Mouse (Mus musculus) kidney, postnatal 0 days (tissue): ENCODE results near the gene Pbld2. TPM values are rescaled to one million over a fixed set of nuclear protein-coding genes. Genes with fewer than 3 reads are reported as not detected.

Experiments used
- ATAC-seq: fragments of 200-750 bp; cut with Nextera tagmentation; replicated peaks from 2 replicates; pipeline ENCODE4 v1.8.0; 2017; ENCODE audit warnings: low read depth, moderate number of reproducible peaks, moderate TSS enrichment, moderate library complexity; ENCODE audit not compliant: low FRiP score
- DNase-seq: peaks from one replicate; pipeline ENCODE4 v3.0.0-alpha.2; 2016; ENCODE audit warnings: low spot score
- H3K27ac ChIP-seq: fragments of 300-500 bp; sonication (generic); 2 replicates; pipeline ENCODE4 v1.5.1; 2014; ENCODE audit warnings: mild to moderate bottlenecking
- H3K27me3 ChIP-seq: fragments of 300-500 bp; sonication (generic); 2 replicates; pipeline ENCODE4 v1.6.1; 2014; ENCODE audit warnings: low read length, mixed read lengths; ENCODE audit not compliant: insufficient read depth
- H3K36me3 ChIP-seq: fragments of 300-500 bp; sonication (generic); 2 replicates; pipeline ENCODE4 v1.6.1; 2014; ENCODE audit warnings: low read length, mixed read lengths; ENCODE audit not compliant: insufficient read depth
- H3K4me1 ChIP-seq: fragments of 300-500 bp; sonication (generic); replicated peaks from 2 replicates; pipeline ENCODE4 v1.6.1; 2014; ENCODE audit warnings: antibody characterized with exemption, low read length, mixed read lengths; ENCODE audit not compliant: insufficient read depth
- H3K4me2 ChIP-seq: fragments of 300-500 bp; sonication (generic); 2 replicates; pipeline ENCODE4 v1.6.1; 2014; ENCODE audit warnings: mild to moderate bottlenecking, low read length, moderate library complexity, mixed read lengths
- H3K4me3 ChIP-seq: fragments of 300-500 bp; sonication (generic); replicated peaks from 2 replicates; pipeline ENCODE4 v1.5.1; 2014; ENCODE audit warnings: low read depth, low read length
- H3K9ac ChIP-seq: fragments of 300-500 bp; sonication (generic); 2 replicates; pipeline ENCODE4 v1.6.1; 2014; ENCODE audit warnings: low read depth, low read length
- H3K9me3 ChIP-seq: fragments of 300-500 bp; sonication (generic); replicated peaks from 2 replicates; pipeline ENCODE4 v1.6.1; 2016; ENCODE audit warnings: low read length, inconsistent platforms, mixed read lengths
- CTCF ChIP-seq: IDR thresholded peaks from 2 replicates; pipeline ENCODE4 v1.5.1; 2016; ENCODE audit warnings: antibody characterized with exemption, low read depth, mild to moderate bottlenecking, moderate library complexity
- WGBS: fragments of 180-500 bp; shearing (Covaris S2); extraction: QIAGEN DNeasy Blood & Tissue Kit; methylation state at CpG from one replicate; pipeline ENCODE4 v1.1.7; 2014; 5-methylcytosine and 5-hydroxymethylcytosine counted together
- polyA plus RNA-seq: library from polyadenylated mRNA; unstranded; fragments of >200 nt; fragmentation: Nextera tagmentation; extraction: Ambion mirVana; gene quantifications from 2 replicates; pipeline ENCODE4 v1.2.1, GENCODE M21; 2015

Pbld2 gene
- polyA plus RNA-seq, 1 experiment from 2014 or later = 11.6 TPM

DNA sequence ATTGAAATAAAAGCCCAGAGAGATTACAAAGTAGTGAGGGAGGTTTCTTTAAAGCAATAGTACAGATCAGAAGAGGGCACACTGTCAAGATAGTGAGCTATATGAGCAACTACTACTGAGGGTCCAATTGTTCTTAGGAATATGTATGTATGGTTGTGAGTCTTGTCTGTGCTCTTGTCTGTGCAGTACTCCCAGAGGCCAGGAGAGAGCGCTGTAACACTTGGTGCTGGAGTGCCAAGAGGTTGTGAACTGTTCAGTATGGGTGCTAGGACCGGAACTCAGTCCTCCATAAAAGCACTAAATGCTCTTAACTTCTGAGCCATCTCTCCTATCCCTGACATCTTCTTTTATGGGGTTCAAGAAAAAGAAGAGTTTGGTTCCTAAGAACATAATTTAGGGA is 30.5 kb downstream of the Pbld2 start:
- Histone ChIP-seq H3K4me1 (no peaks in the 10 kb centered on the region), H3K9ac (no peak overlapping the region), H3K4me3 (no peak overlapping the region), H3K27me3 (no peaks in the 10 kb centered on the region), H3K27ac (no peak overlapping the region), H3K4me2 (no peak overlapping the region), H3K9me3 (no peaks in the 10 kb centered on the region), H3K36me3 (no peaks in the 10 kb centered on the region)
- DNase-seq (no peak), ATAC-seq (no peak)
- WGBS = 81% methylated on average over 2 of the region's 2 CpGs
- peak; percentile 7; the same call in 1 of the 2 replicates for TF ChIP-seq CTCF

DNA sequence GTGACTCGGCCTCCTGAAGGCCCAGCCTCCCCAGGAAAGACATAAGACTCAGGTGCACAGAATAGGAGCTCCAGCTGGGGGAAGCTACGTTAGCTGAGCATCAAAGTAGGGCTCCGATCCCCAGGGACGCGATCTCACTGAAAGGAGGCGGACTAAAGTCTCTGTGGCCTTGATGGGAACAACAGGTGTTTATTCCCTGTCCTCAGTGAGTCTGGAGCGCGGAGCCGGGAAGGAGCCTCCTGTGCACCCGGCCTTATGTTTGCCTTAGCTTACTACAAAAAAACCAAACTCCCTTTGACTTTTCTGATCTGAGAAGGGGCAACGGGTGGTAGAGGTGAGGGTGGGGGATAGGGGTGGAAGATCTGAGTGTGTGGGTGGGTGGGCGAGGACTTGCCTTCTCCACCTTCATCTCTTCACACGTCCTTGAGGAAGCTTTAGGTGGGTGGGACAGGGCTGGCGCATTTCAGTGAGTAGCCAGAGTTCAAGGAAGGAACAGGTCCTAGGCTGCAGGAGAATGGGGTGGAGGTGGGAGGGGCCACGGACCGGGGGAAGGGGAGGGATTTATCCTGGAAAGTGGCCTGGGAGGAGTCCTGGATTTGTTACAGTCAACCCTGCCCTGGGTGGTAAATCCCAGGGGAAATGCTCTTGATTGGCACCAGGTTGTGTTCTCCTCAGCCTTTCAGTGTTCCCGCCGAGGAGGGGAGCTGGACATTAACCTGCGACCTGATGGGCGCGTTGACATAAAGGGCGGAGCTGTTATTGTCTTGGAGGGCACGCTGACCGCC is 33.0 kb downstream of the Pbld2 start:
- Histone ChIP-seq H3K27ac (no peak overlapping the region), H3K4me3 (no peak overlapping the region), H3K27me3 (no peaks in the 10 kb centered on the region), H3K36me3 (no peaks in the 10 kb centered on the region), H3K9me3 (no peaks in the 10 kb centered on the region), H3K4me2 (peak overlapping the region; percentile 22; the same call in 1 of the 2 replicates), H3K9ac (0 out of 2 replicates have a peak overlapping the region, but pooled peaks have one; percentile 14), H3K4me1 (no peaks in the 10 kb centered on the region)
- no peak for TF ChIP-seq CTCF
- 31% methylated on average over 24 of the region's 24 CpGs for WGBS
- DNase-seq = peak; percentile 24
- ATAC-seq = peak; percentile 51

DNA sequence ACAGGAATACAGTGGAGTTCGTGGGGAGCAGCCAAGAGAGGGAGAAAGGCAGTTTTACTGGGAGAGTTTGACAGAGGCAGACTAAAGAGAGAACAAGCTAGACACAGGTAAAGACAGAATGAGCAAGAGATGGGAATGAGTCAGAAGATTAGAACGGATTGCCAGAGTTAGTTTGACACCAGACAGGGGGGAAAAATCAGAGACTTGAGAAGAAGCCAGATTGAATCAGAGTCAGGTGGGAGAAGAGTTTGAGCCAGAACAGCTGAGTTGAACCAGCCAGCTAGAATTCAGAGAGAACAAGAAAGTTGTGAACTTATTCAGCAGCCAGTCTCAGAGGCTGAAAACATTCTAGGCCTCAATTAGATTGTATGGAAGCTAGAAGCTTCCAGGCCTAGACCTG is 35.7 kb downstream of the Pbld2 start, which contains the start of gene Pbld1:
Pbld1 (plus strand) TSS at position 301 of the 400 bp plus-strand sequence.
- no peak for TF ChIP-seq CTCF
- ATAC-seq (no peak), DNase-seq (no peak)
- Histone ChIP-seq H3K9me3 (no peaks in the 10 kb centered on the region), H3K27me3 (no peaks in the 10 kb centered on the region), H3K36me3 (no peaks in the 10 kb centered on the region), H3K4me3 (no peak within 1 kb of the TSS), H3K4me2 (no peak within 1 kb of the TSS), H3K9ac (no peak within 1 kb of the TSS), H3K27ac (peak within 1 kb of the TSS; percentile 52), H3K4me1 (no peaks in the 10 kb centered on the region)
- 83% methylated on average over 2 of the region's 2 CpGs for WGBS

DNA sequence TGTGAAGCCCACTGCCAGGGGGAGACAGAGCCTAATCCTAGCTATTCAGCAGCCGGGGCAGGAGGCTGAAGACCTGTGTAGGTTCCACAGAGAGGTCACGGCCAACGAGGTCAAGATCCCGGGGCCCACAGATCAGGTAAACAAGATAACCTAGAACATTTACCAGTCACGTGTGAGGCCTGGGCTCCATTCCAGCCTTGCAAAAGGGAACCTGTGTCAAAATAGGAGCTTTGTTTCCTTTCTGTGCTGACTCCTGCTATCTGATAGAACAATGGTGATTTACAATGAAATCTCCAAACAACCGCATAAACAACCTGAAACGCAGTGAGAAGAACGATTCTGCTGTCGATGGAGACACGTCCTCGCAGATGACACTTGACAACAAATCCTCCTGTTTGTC is 36.3 kb downstream of the Pbld2 start:
- 28% methylated on average over 11 of the region's 11 CpGs for WGBS
- no peaks in the 10 kb centered on the region for H3K9me3 ChIP-seq
- no peaks in the 10 kb centered on the region for H3K36me3 ChIP-seq
- no peaks in the 10 kb centered on the region for H3K27me3 ChIP-seq
- H3K4me1 ChIP-seq = no peaks in the 10 kb centered on the region
- peak overlapping the region; percentile 52; the same call in 1 of the 2 replicates for H3K27ac ChIP-seq
- DNase-seq (peak; percentile 9), ATAC-seq (no peak)
- no peak for TF ChIP-seq CTCF
- H3K4me2 ChIP-seq = no peak overlapping the region
- no peak overlapping the region for H3K4me3 ChIP-seq
- no peak overlapping the region for H3K9ac ChIP-seq

DNA sequence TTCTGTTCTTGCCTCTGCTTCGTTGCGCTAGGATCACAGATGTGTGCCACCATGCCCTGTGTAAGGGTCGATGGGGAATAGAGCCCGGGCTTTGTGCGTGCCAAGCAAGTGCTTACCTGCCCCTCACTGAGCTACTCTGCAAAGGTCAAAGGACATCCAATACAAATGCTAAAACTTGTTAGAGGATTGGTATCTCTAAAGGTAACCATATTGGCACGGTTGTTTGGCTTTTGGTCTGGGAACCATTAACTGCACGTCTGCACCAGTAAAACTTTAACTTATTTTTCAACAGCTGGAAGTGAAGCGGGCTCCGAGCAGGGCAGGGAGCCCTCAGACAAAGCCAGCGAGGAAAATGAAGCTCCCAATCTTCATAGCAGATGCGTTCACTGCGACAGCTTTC is 37.2 kb downstream of the Pbld2 start:
- Histone ChIP-seq H3K4me3 (no peak overlapping the region), H3K27ac (peak overlapping the region; percentile 47; the same call in 1 of the 2 replicates), H3K4me1 (no peaks in the 10 kb centered on the region), H3K36me3 (no peaks in the 10 kb centered on the region), H3K9me3 (no peaks in the 10 kb centered on the region), H3K4me2 (no peak overlapping the region; the same call in 1 of the 2 replicates), H3K27me3 (no peaks in the 10 kb centered on the region), H3K9ac (no peak overlapping the region)
- TF ChIP-seq CTCF = no peak
- DNase-seq (no peak), ATAC-seq (no peak)
- 59% methylated on average over 12 of the region's 12 CpGs for WGBS

DNA sequence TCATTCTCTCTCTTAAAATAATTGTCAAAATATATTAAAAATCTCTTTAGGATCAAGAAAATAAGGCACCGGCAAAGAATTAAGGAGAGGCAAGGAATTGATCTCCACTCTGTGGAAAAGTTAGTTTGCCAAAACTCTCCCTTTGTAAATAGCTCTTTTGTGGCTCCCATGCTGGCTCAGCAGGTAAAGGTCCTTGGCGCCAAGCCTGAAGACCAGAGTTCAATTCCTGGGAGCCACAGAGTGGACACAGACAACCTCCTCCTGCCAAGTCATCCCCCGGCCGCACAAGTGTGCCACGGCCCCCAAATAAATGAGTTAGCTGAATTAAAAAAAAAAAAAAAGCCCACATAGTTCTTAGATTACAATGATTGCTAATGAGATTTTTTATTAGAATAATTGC is 38.6 kb downstream of the Pbld2 start:
- Histone ChIP-seq H3K4me3 (no peak overlapping the region), H3K27ac (no peak overlapping the region), H3K4me1 (no peaks in the 10 kb centered on the region), H3K4me2 (no peak overlapping the region), H3K36me3 (no peaks in the 10 kb centered on the region), H3K9me3 (no peaks in the 10 kb centered on the region), H3K9ac (no peak overlapping the region), H3K27me3 (no peaks in the 10 kb centered on the region)
- DNase-seq = no peak
- 89% methylated on average over 5 of the region's 5 CpGs for WGBS
- TF ChIP-seq CTCF = no peak
- no peak for ATAC-seq
